Mouse (Mus musculus): ENCODE results near the gene Hoxa3. TPM values are rescaled to one million over a fixed set of nuclear protein-coding genes. Genes with fewer than 3 reads are reported as not detected.

Hoxa3 gene
- 0.53 TPM for polyA plus RNA-seq (2014; fragmentation: Illumina TruSeq; extraction: RNeasy Lipid Tissue Mini Kit (QIAGEN cat#74804); ENCODE audit: low read depth, low replicate concordance)

GRCm38 (mm10) chr6:52213119-52213986 lies at the start of gene Hoxa3, which contains the start of gene Gm28308:
Hoxa3 (minus strand) TSS chr6:52213336.
Gm28308 (minus strand) TSS chr6:52213339.

GRCm38 (mm10) chr6:52260654-52261575 lies 47.8 kb upstream of the Hoxa3 start, which contains the start of gene Hoxa13:
Hoxa13 (minus strand) TSS chr6:52260880.

GRCm38 (mm10) chr6:52245757-52246142 lies 32.6 kb upstream of the Hoxa3 start, which contains the start of gene Hoxa11:
Hoxa11 (minus strand) TSS chr6:52245810.

GRCm38 (mm10) chr6:52240389-52241000 lies 27.4 kb upstream of the Hoxa3 start, which contains the start of gene Hoxa10:
Hoxa10 (minus strand) TSS chr6:52240854.

GRCm38 (mm10) chr6:52230516-52231165 lies 17.5 kb upstream of the Hoxa3 start, which contains the start of gene Hoxa9:
Hoxa9 (minus strand) TSS chr6:52231089.

GRCm38 (mm10) chr6:52221337-52221992 lies 8.3 kb upstream of the Hoxa3 start, which contains the start of gene Hoxa7:
Hoxa7 (minus strand) TSS chr6:52221854.

GRCm38 (mm10) chr6:52208072-52208867 lies 4.9 kb downstream of the Hoxa3 start, which contains the start of gene Hoxa6:
Hoxa6 (minus strand) TSS chr6:52208722.

GRCm38 (mm10) chr6:52204050-52204752 lies 8.9 kb downstream of the Hoxa3 start, which contains the start of gene Hoxa5:
Hoxa5 (minus strand) TSS chr6:52204587.

GRCm38 (mm10) chr6:52190906-52191810 lies 22.0 kb downstream of the Hoxa3 start, which contains the start of gene Hoxa4:
Hoxa4 (minus strand) TSS chr6:52191753.

GRCm38 (mm10) chr6:52177061-52177735 lies 35.9 kb downstream of the Hoxa3 start, which contains the start of gene 5730596B20Rik:
5730596B20Rik (plus strand) TSS chr6:52177498.

GRCm38 (mm10) chr6:52164626-52165440 lies 48.3 kb downstream of the Hoxa3 start, which contains the start of gene Hoxa2:
Hoxa2 (minus strand) TSS chr6:52164831.

GRCm38 (mm10) chr6:52158276-52159051 lies 54.7 kb downstream of the Hoxa3 start, which contains the start of gene Hoxa1:
Hoxa1 (minus strand) TSS chr6:52158317.

